Mouse (Mus musculus) ES-E14 (cell line): ENCODE measurements at regions not wholly inside any gene's neighbourhood (a gene's known extent, or its start where the extent isn't known, plus 50 kb on each side); places are given as distances from the start of the nearest gene placed in this dataset.

Experiments used
- DNase-seq: peaks from one replicate; pipeline ENCODE4 v3.0.0-alpha.2; 2013; ENCODE audit warnings: low read depth, low spot score
- H3K27ac ChIP-seq: 2 replicates; pipeline ENCODE4 v1.5.1; 2012; ENCODE audit warnings: low read depth, mild to moderate bottlenecking, low read length, moderate library complexity, mixed read lengths; ENCODE audit not compliant: poor library complexity, insufficient read depth, severe bottlenecking
- H3K36me3 ChIP-seq: 2 replicates; pipeline ENCODE4 v1.6.1; 2012; ENCODE audit warnings: mild to moderate bottlenecking, low read length, moderate library complexity, mixed read lengths; ENCODE audit not compliant: control insufficient read depth, poor library complexity, insufficient read depth, severe bottlenecking
- H3K4me1 ChIP-seq, 2 experiments: fragments of 150-350 bp in 1 of 2; sonication (generic) in 1 of 2; 2 replicates each; pipeline ENCODE4 v1.6.1; 2012; ENCODE audit warnings: low read length in 2 of 2, mild to moderate bottlenecking in 1 of 2, mixed read lengths in 1 of 2; ENCODE audit not compliant: control insufficient read depth in 2 of 2, insufficient read depth in 2 of 2, poor library complexity in 1 of 2
- H3K4me3 ChIP-seq, 2 experiments: fragments of 150-350 bp in 1 of 2; sonication (generic) in 1 of 2; 2 replicates each; pipeline ENCODE4 v1.5.1; 2012; ENCODE audit warnings: low read length in 2 of 2, low read depth in 1 of 2, mild to moderate bottlenecking in 1 of 2, mixed read lengths in 1 of 2; ENCODE audit not compliant: insufficient read depth in 1 of 2, poor library complexity in 1 of 2, severe bottlenecking in 1 of 2
- H3K9ac ChIP-seq: 2 replicates; pipeline ENCODE4 v1.6.1; 2012; ENCODE audit warnings: low read depth, mild to moderate bottlenecking, low read length, mixed read lengths; ENCODE audit not compliant: poor library complexity, insufficient read depth, severe bottlenecking
- H3K9me3 ChIP-seq: fragments of 150-350 bp; sonication (generic); 2 replicates; pipeline ENCODE4 v1.6.1; 2012; ENCODE audit warnings: low read depth, mild to moderate bottlenecking, low read length; ENCODE audit not compliant: control insufficient read depth, insufficient read depth
- ZC3H11A ChIP-seq: IDR thresholded peaks from 2 replicates; pipeline ENCODE4 v1.6.1; 2012; ENCODE audit warnings: low read depth, mild to moderate bottlenecking, inconsistent platforms, low read length, borderline replicate concordance
- ZNF384 ChIP-seq: IDR thresholded peaks from 2 replicates; pipeline ENCODE4 v1.6.1; 2012; ENCODE audit warnings: low read depth, low read length, inconsistent platforms
- in situ Hi-C, 2 experiments: fragments of 600-800 bp; cut with MboI; formaldehyde crosslinking; loops; one replicate each; pipeline ENCODE4 v1.15.1; 2025; ENCODE audit warnings: low sequenced_read_pairs in 2 of 2, inconsistent platforms in 1 of 2; ENCODE audit not compliant: unreplicated experiment in 2 of 2

GRCm38 (mm10) chrX:81147816-81148595 lies 77.5 kb downstream of the Tmem47 start:
- Histone ChIP-seq H3K4me1 (no peaks in the 10 kb centered on the region), H3K36me3 (no peaks in the 10 kb centered on the region), H3K9ac (no peak overlapping the region), H3K9me3 (no peaks in the 10 kb centered on the region), H3K4me3 (no peak overlapping the region), H3K27ac (no peak overlapping the region; the same call in 1 of the 2 replicates)
- in situ Hi-C loops: no loop called here
- TF ChIP-seq ZNF384: peak; percentile 76
- TF ChIP-seq ZC3H11A: no peak
- DNase-seq: peak; percentile 28
